Mouse (Mus musculus) megakaryocyte, embryonic 14.5 days (primary cell): Measurements from ENCODE around the gene Gkap1. TPM values are rescaled to one million over a fixed set of nuclear protein-coding genes. Genes with fewer than 3 reads are reported as not detected.

Experiments used
- H3K27me3 ChIP-seq: replicated peaks from 2 replicates; pipeline ENCODE3; 2012; ENCODE audit warnings: inconsistent platforms
- H3K36me3 ChIP-seq: replicated peaks from 2 replicates; pipeline ENCODE3; 2012; ENCODE audit warnings: low read length, inconsistent platforms, mixed read lengths
- H3K4me1 ChIP-seq: 2 replicates; pipeline ENCODE4 v1.6.1; 2012; ENCODE audit warnings: inconsistent platforms
- H3K4me3 ChIP-seq: replicated peaks from 2 replicates; pipeline ENCODE3; 2012; ENCODE audit warnings: moderate library complexity, mild to moderate bottlenecking, inconsistent platforms
- H3K9me3 ChIP-seq: 2 replicates; pipeline ENCODE4 v1.6.1; 2012; ENCODE audit warnings: inconsistent platforms
- FLI1 ChIP-seq: IDR thresholded peaks from 2 replicates; pipeline ENCODE4 v1.6.1; 2012; ENCODE audit warnings: low read length, inconsistent platforms, mixed read lengths
- GATA1 ChIP-seq: IDR thresholded peaks from 3 replicates; pipeline ENCODE4 v1.6.1; 2012; ENCODE audit warnings: mixed read lengths, low read length, inconsistent platforms, borderline replicate concordance
- polyA plus RNA-seq: library from polyadenylated mRNA; stranded (reverse); fragments of >175 nt; gene quantifications from 2 replicates; pipeline ENCODE4 v1.2.3, GENCODE M21; 2012; ENCODE audit warnings: low replicate concordance; ENCODE audit not compliant: insufficient read depth

Gkap1 gene
- polyA plus RNA-seq, 1 experiment, result 0.86 TPM

DNA sequence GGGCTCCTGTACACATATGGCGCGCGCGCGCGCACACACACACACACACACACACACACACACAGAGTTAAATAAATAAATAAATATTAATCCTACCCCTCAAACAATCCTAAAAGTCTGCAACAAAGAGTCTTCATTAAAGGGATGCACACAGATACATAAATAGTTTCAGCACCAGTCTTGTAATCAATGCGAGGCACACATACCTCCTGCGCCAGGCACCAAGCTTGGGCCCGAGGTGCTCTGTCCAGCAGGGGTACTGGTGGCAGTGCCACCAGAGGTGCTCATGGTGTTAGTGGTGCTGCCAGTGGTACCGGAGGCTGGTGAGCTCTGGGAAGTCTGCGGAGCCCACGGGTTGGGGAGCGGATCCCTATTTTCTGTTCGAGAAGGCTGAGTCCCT, 84.0 kb downstream of the Gkap1 start:
- no peaks in the 10 kb centered on the region for H3K27me3 ChIP-seq
- peaks cover 91% of the 10 kb centered on the region for H3K36me3 ChIP-seq
- TF ChIP-seq FLI1, result no peak
- no peak for TF ChIP-seq GATA1
- H3K9me3 ChIP-seq, result 0 out of 2 replicates have a peak, but pooled peaks cover 3% of the 10 kb centered on the region
- no peaks in the 10 kb centered on the region for H3K4me1 ChIP-seq
- H3K4me3 ChIP-seq, result no peak overlapping the region

GRCm38 (mm10) chr13:58189473-58189872, 86.0 kb downstream of the Gkap1 start:
- Histone ChIP-seq H3K4me3 (no peak overlapping the region), H3K36me3 (peaks cover 88% of the 10 kb centered on the region), H3K27me3 (no peaks in the 10 kb centered on the region), H3K4me1 (no peaks in the 10 kb centered on the region), H3K9me3 (0 out of 2 replicates have a peak, but pooled peaks cover 3% of the 10 kb centered on the region)
- no peak for TF ChIP-seq FLI1
- no peak for TF ChIP-seq GATA1

- Histone ChIP-seq H3K36me3 (peaks cover 91% of the 10 kb centered on the region), H3K4me1 (peaks cover 6% of the 10 kb centered on the region; the same call in 1 of the 2 replicates), H3K9me3 (0 out of 2 replicates have a peak, but pooled peaks cover 3% of the 10 kb centered on the region), H3K27me3 (no peaks in the 10 kb centered on the region), H3K4me3 (no peak overlapping the region)
- TF ChIP-seq FLI1, result no peak
- no peak for TF ChIP-seq GATA1
Observed at GRCm38 (mm10) chr13:58188412-58188811, 87.1 kb downstream of the Gkap1 start.

- Histone ChIP-seq H3K4me3 (no peak overlapping the region), H3K36me3 (peaks cover 91% of the 10 kb centered on the region), H3K27me3 (no peaks in the 10 kb centered on the region), H3K9me3 (0 out of 2 replicates have a peak, but pooled peaks cover 3% of the 10 kb centered on the region), H3K4me1 (peaks cover 6% of the 10 kb centered on the region; the same call in 1 of the 2 replicates)
- TF ChIP-seq FLI1 (no peak), GATA1 (no peak)
Observed at GRCm38 (mm10) chr13:58187751-58188150, 87.7 kb downstream of the Gkap1 start.

DNA sequence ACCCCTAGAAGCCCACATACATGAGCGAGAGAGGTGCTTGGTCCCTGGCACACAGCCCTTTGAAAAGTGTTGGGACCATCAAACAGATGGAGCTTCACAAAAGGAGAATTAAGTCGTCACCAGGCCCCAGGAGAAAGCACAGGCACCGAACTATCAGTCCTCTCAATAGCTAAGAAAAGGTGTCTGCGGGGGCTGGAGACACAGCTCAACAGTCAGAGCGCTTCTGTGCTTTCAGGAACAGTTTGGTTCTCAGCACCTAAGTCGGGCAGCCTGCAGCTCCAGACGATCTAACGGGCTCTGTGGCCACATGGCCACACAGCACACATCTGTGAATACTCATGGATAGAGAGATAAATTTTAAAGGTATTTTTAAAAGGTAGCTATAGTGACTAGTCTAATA, 89.2 kb downstream of the Gkap1 start:
- Histone ChIP-seq H3K9me3 (0 out of 2 replicates have a peak, but pooled peaks cover 3% of the 10 kb centered on the region), H3K4me3 (no peak overlapping the region), H3K4me1 (peaks cover 6% of the 10 kb centered on the region; the same call in 1 of the 2 replicates), H3K36me3 (peaks cover 91% of the 10 kb centered on the region), H3K27me3 (no peaks in the 10 kb centered on the region)
- no peak for TF ChIP-seq GATA1
- TF ChIP-seq FLI1, result no peak

- Histone ChIP-seq H3K9me3 (no peaks in the 10 kb centered on the region), H3K4me3 (no peak overlapping the region), H3K36me3 (peaks cover 92% of the 10 kb centered on the region), H3K27me3 (no peaks in the 10 kb centered on the region), H3K4me1 (peaks cover 6% of the 10 kb centered on the region; the same call in 1 of the 2 replicates)
- TF ChIP-seq GATA1, result no peak
- no peak for TF ChIP-seq FLI1
Observed at GRCm38 (mm10) chr13:58184111-58184510, 91.4 kb downstream of the Gkap1 start.

Other genes starting within 250 kb of the Gkap1 start
- not detected in 2 replicates for gene Klhl3, start 162.1 kb downstream of the Gkap1 start, polyA plus RNA-seq
- 352 and 532 TPM in 2 replicates for gene Hnrnpa0, start 147.1 kb downstream of the Gkap1 start, polyA plus RNA-seq
- 3.4 and 15.6 TPM in 2 replicates for gene Idnk, start 118.0 kb downstream of the Gkap1 start, polyA plus RNA-seq
- 33.9 and 40.9 TPM in 2 replicates for gene Ubqln1, start 60.0 kb downstream of the Gkap1 start, polyA plus RNA-seq
- not detected in 2 replicates for gene Kif27, start 83.4 kb upstream of the Gkap1 start, polyA plus RNA-seq
- 1.1 and 3.2 TPM in 2 replicates for gene 2210016F16Rik, start 109.5 kb upstream of the Gkap1 start, polyA plus RNA-seq
- 0.42 and 2.8 TPM in 2 replicates for gene Rmi1, start 126.5 kb upstream of the Gkap1 start, polyA plus RNA-seq
- 91.3 and 488 TPM in 2 replicates for gene Hnrnpk, start 127.6 kb upstream of the Gkap1 start, polyA plus RNA-seq